Mouse (Mus musculus): ENCODE measurements around the gene Gucy2e.

GRCm38 (mm10) chr11:69268100-69268499 is 31.3 kb upstream of the Gucy2e start:
- TF ChIP-seq CTCF (IDR thresholded peaks at IDR 0.05; ENCODE audit: low read depth) (no peak), EP300 (IDR thresholded peaks at IDR 0.05; ENCODE audit: low read depth) (no peak)

Data from heart, postnatal 0 days (tissue).